Mouse (Mus musculus) liver, postnatal 0 days (tissue): ENCODE results near the gene Zzz3.

Source experiments
- CTCF ChIP-seq: sonication (generic); IDR thresholded peaks from 2 replicates; pipeline ENCODE4 v1.5.1; 2016; ENCODE audit warnings: antibody characterized with exemption, low read depth
- EP300 ChIP-seq: IDR thresholded peaks from 2 replicates; pipeline ENCODE4 v1.6.1; 2016; ENCODE audit warnings: antibody characterized with exemption, low read depth, mild to moderate bottlenecking

GRCm38 (mm10) chr3:152438068-152438467, 42.8 kb downstream of the Zzz3 start:
- TF ChIP-seq CTCF = no peak
- TF ChIP-seq EP300 = no peak
